In genomic region chr8:71595862-71596261, GRCm38 (mm10) we compare ENCODE assay signal across 8 mouse cellular contexts. TPM values are rescaled to one million over a fixed set of nuclear protein-coding genes. Genes with fewer than 3 reads are reported as not detected.
DNase-seq lines count a peak whose midpoint lies in the region; ATAC-seq lines count a peak whose summit lies in the region.

No protein-coding gene starts in this region.

- ATAC-seq in embryonic facial prominence, embryonic 13.5 days (ENCODE audit: insufficient number of reproducible peaks, insufficient read depth, low FRiP score, low TSS enrichment, low read depth): no peak
- 0 out of 2 replicates have a peak, but pooled peaks have one; percentile 10 for ATAC-seq in kidney, embryonic 15.5 days (replicated peaks; ENCODE audit: low FRiP score)
- ATAC-seq in limb, embryonic 15.5 days (ENCODE audit: insufficient number of reproducible peaks, low FRiP score, low TSS enrichment, low read depth): no peak
- peak; percentile 33; the same call in 1 of the 2 replicates for ATAC-seq in monocyte, adult 5-6 weeks (replicated peaks; ENCODE audit: insufficient number of reproducible peaks, low FRiP score, low TSS enrichment, poor library complexity, severe bottlenecking)

- H3K9me3 ChIP-seq in embryonic facial prominence, embryonic 13.5 days: no peaks in the 10 kb centered on the region
- no peaks in the 10 kb centered on the region for H3K9me3 ChIP-seq in kidney, embryonic 15.5 days (replicated peaks)
- no peaks in the 10 kb centered on the region; the same call in 1 of the 2 replicates for H3K9me3 ChIP-seq in limb, embryonic 15.5 days

- H3K9ac ChIP-seq in embryonic facial prominence, embryonic 13.5 days: 0 out of 2 replicates have a peak overlapping the region, but pooled peaks have one; percentile 27
- H3K9ac ChIP-seq in kidney, embryonic 15.5 days: no peak overlapping the region
- H3K9ac ChIP-seq in limb, embryonic 15.5 days: 0 out of 2 replicates have a peak overlapping the region, but pooled peaks have one; percentile 20

- H3K4me3 ChIP-seq in embryonic facial prominence, embryonic 13.5 days: no peak overlapping the region
- no peak overlapping the region for H3K4me3 ChIP-seq in kidney, embryonic 15.5 days (replicated peaks)
- no peak overlapping the region for H3K4me3 ChIP-seq in limb, embryonic 15.5 days

- H3K4me1 ChIP-seq in embryonic facial prominence, embryonic 13.5 days: peaks cover 29% of the 10 kb centered on the region
- H3K4me1 ChIP-seq in kidney, embryonic 15.5 days: peaks cover 41% of the 10 kb centered on the region
- H3K4me1 ChIP-seq in limb, embryonic 15.5 days: peaks cover 38% of the 10 kb centered on the region

- DNase-seq in 3134 (ENCODE audit: extremely low read depth, insufficient read length, low spot score): peak; percentile 86
- peak; percentile 93 to 96 for DNase-seq in adrenal gland, postnatal 36 days
- peak; percentile 75 for DNase-seq in heart, adult 8-10 months (ENCODE audit: low spot score)
- peak; percentile 80 to 92 for DNase-seq in spleen, postnatal 14 days (ENCODE audit: low spot score in 2 of 2)

- 9% methylated on average over 27 of the region's 27 CpGs for WGBS in embryonic facial prominence, embryonic 13.5 days
- WGBS in kidney, embryonic 15.5 days: 11% methylated on average over 27 of the region's 27 CpGs
- 8% methylated on average over 27 of the region's 27 CpGs for WGBS in limb, embryonic 15.5 days

- no peak overlapping the region for H3K27ac ChIP-seq in embryonic facial prominence, embryonic 13.5 days
- H3K27ac ChIP-seq in kidney, embryonic 15.5 days: 0 out of 2 replicates have a peak overlapping the region, but pooled peaks have one; percentile 3
- H3K27ac ChIP-seq in limb, embryonic 15.5 days: no peak overlapping the region

- H3K27me3 ChIP-seq in embryonic facial prominence, embryonic 13.5 days: peaks cover 11% of the 10 kb centered on the region
- H3K27me3 ChIP-seq in kidney, embryonic 15.5 days: peaks cover 6% of the 10 kb centered on the region
- H3K27me3 ChIP-seq in limb, embryonic 15.5 days: peaks cover 5% of the 10 kb centered on the region; the same call in 1 of the 2 replicates

- peaks cover 16% of the 10 kb centered on the region for H3K36me3 ChIP-seq in embryonic facial prominence, embryonic 13.5 days
- H3K36me3 ChIP-seq in kidney, embryonic 15.5 days: peaks cover 12% of the 10 kb centered on the region; the same call in 1 of the 2 replicates
- peaks cover 19% of the 10 kb centered on the region for H3K36me3 ChIP-seq in limb, embryonic 15.5 days

- H3K4me2 ChIP-seq in embryonic facial prominence, embryonic 13.5 days: peak overlapping the region; percentile 31
- peak overlapping the region; percentile 38 for H3K4me2 ChIP-seq in kidney, embryonic 15.5 days
- H3K4me2 ChIP-seq in limb, embryonic 15.5 days: peak overlapping the region; percentile 25; the same call in 1 of the 2 replicates

RNA-seq across cellular contexts. Expression of gene Fam129c, which starts 1.6 kb away (rescaled TPM):
- 1 to 10 TPM; 1.8 to 3.7 TPM for total RNA-seq in adrenal gland, postnatal 36 days (2021)
- 4.8 and 7.7 TPM in 2 replicates for polyA plus RNA-seq in embryonic facial prominence, embryonic 13.5 days (2015; fragmentation: Nextera tagmentation; extraction: Ambion mirVana)
- total RNA-seq in heart, adult 8-10 months (2022): 1 to 10 TPM; 1.1 to 1.4 (median 1.2) TPM
- polyA plus RNA-seq in kidney, embryonic 15.5 days (2015; fragmentation: Nextera tagmentation; extraction: Ambion mirVana): 4.7 and 5.6 TPM in 2 replicates
- polyA plus RNA-seq in limb, embryonic 15.5 days (2015; fragmentation: Nextera tagmentation; extraction: Ambion mirVana): 5.0 and 5.9 TPM in 2 replicates
- total RNA-seq in monocyte, adult 5-6 weeks (2017): 6.3 to 12.8 TPM (median 6.9 TPM) in 3 replicates

RNA-seq across cellular contexts. Expression of gene Pgls, which starts 3.9 kb away (rescaled TPM):
- total RNA-seq in adrenal gland, postnatal 36 days (2021): 100 to 1,000 TPM; 137 to 165 TPM
- polyA plus RNA-seq in embryonic facial prominence, embryonic 13.5 days (2015; fragmentation: Nextera tagmentation; extraction: Ambion mirVana): 224 and 244 TPM in 2 replicates
- 10 to 100 TPM; 57.7 to 65.1 (median 62.6) TPM for total RNA-seq in heart, adult 8-10 months (2022)
- polyA plus RNA-seq in kidney, embryonic 15.5 days (2015; fragmentation: Nextera tagmentation; extraction: Ambion mirVana): 232 and 247 TPM in 2 replicates
- 200 and 202 TPM in 2 replicates for polyA plus RNA-seq in limb, embryonic 15.5 days (2015; fragmentation: Nextera tagmentation; extraction: Ambion mirVana)
- total RNA-seq in monocyte, adult 5-6 weeks (2017): 31.2 to 49.8 TPM (median 36.8 TPM) in 3 replicates

RNA-seq across cellular contexts. Expression of gene Colgalt1, which starts 14.9 kb away (rescaled TPM):
- 10 to 100 TPM; 57.4 to 61.8 TPM for total RNA-seq in adrenal gland, postnatal 36 days (2021)
- 75.5 and 78.2 TPM in 2 replicates for polyA plus RNA-seq in embryonic facial prominence, embryonic 13.5 days (2015; fragmentation: Nextera tagmentation; extraction: Ambion mirVana)
- total RNA-seq in heart, adult 8-10 months (2022): 10 to 100 TPM; 38.4 to 41.5 (median 39.9) TPM
- polyA plus RNA-seq in kidney, embryonic 15.5 days (2015; fragmentation: Nextera tagmentation; extraction: Ambion mirVana): 67.7 and 78.0 TPM in 2 replicates
- 105 and 108 TPM in 2 replicates for polyA plus RNA-seq in limb, embryonic 15.5 days (2015; fragmentation: Nextera tagmentation; extraction: Ambion mirVana)
- 39.9 to 78.4 TPM (median 65.4 TPM) in 3 replicates for total RNA-seq in monocyte, adult 5-6 weeks (2017)

RNA-seq across cellular contexts. Expression of gene Slc27a1, which starts 27.2 kb away (rescaled TPM):
- 100 to 1,000 TPM; 177 to 245 TPM for total RNA-seq in adrenal gland, postnatal 36 days (2021)
- 47.8 and 59.4 TPM in 2 replicates for polyA plus RNA-seq in embryonic facial prominence, embryonic 13.5 days (2015; fragmentation: Nextera tagmentation; extraction: Ambion mirVana)
- total RNA-seq in heart, adult 8-10 months (2022): 100 to 1,000 TPM; 192 to 237 (median 204) TPM
- 44.5 and 45.3 TPM in 2 replicates for polyA plus RNA-seq in kidney, embryonic 15.5 days (2015; fragmentation: Nextera tagmentation; extraction: Ambion mirVana)
- polyA plus RNA-seq in limb, embryonic 15.5 days (2015; fragmentation: Nextera tagmentation; extraction: Ambion mirVana): 44.5 and 45.3 TPM in 2 replicates
- 0.53 to 1.2 TPM (median 0.76 TPM) in 3 replicates for total RNA-seq in monocyte, adult 5-6 weeks (2017)

RNA-seq across cellular contexts. Expression of gene Nxnl1, which starts 29.5 kb away (rescaled TPM):
- 1 to 10 TPM in 1 of 2 experiments, under 1 TPM in 1; 0.73 to 1.7 TPM for total RNA-seq in adrenal gland, postnatal 36 days (2021)
- not detected in 2 replicates for polyA plus RNA-seq in embryonic facial prominence, embryonic 13.5 days (2015; fragmentation: Nextera tagmentation; extraction: Ambion mirVana)
- total RNA-seq in heart, adult 8-10 months (2022): under 1 TPM in 2 of 4 experiments, not detected in 2; 0.14 to 0.19 TPM
- 0.18 and 0.36 TPM in 2 replicates for polyA plus RNA-seq in kidney, embryonic 15.5 days (2015; fragmentation: Nextera tagmentation; extraction: Ambion mirVana)
- polyA plus RNA-seq in limb, embryonic 15.5 days (2015; fragmentation: Nextera tagmentation; extraction: Ambion mirVana): 0.14 TPM in 1 of 2 replicates, not detected in the other
- total RNA-seq in monocyte, adult 5-6 weeks (2017): not detected in 3 replicates

Comparison
In these comparisons a context has a peak if more than half of its experiments do, and no peak if none do; other contexts are left out.
1. ATAC-seq: peak in kidney, embryonic 15.5 days (single experiment) and monocyte, adult 5-6 weeks (single experiment); none in embryonic facial prominence, embryonic 13.5 days (single experiment) and limb, embryonic 15.5 days (single experiment).
2. Peak in every context shown above with its lines, with median percentiles within 50 percentile points of each other: DNase-seq and H3K4me2 ChIP-seq.